Mouse (Mus musculus) testis, adult 2 months (tissue): ENCODE data around the gene Rapsn.

Experiments
- CTCF ChIP-seq: fragments of 200-500 bp; IDR thresholded peaks from 2 replicates; pipeline ENCODE4 v1.5.1; 2012; ENCODE audit warnings: low read depth, mild to moderate bottlenecking, inconsistent platforms, low read length, moderate library complexity; ENCODE audit not compliant: control insufficient read depth, insufficient read depth, insufficient replicate concordance
- POLR2A ChIP-seq: fragments of 200-500 bp; IDR thresholded peaks from 2 replicates; pipeline ENCODE4 v1.6.1; 2012; ENCODE audit warnings: low read depth, mild to moderate bottlenecking, inconsistent platforms, low read length, moderate library complexity; ENCODE audit not compliant: control insufficient read depth

GRCm38 (mm10) chr2:91079026-91079384 is 43.6 kb downstream of the Rapsn start:
- TF ChIP-seq POLR2A (no peak), CTCF (no peak)
